Mouse (Mus musculus): ENCODE measurements around the gene Hexb. TPM values are rescaled to one million over a fixed set of nuclear protein-coding genes. Genes with fewer than 3 reads are reported as not detected.
A peak's percentile ranks its signal among the peaks of the same experiment; 100 is the strongest.

The Hexb gene
- total and polyA plus RNA-seq, 3 experiments, result 7.6 to 141 (median 33.0) TPM

DNA sequence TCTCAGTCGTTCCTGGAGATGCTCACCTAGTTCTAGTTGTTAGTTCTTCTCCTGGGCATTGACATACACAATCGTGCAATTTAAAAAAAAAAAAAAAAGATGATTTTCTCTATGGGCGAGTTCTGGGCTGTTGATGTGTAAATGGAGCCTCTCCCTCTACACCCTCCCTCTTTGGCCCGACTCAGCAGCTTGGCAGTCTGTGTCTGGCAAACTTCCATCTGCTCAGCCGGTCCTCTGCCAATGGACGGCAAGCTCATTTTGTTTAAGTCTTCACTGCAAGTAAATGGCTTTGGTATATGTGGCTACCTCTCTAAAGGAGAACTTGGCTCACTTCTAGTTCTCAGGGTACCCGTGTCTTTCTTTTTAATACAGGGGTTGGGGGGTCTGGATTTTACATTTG lies 4.7 kb downstream of the Hexb start:
- ATAC-seq (ENCODE audit: extremely low read depth, insufficient number of reproducible peaks, low FRiP score, poor library complexity, severe bottlenecking) (no peak), DNase-seq (ENCODE audit: low spot score) (no peak)
- no peaks in the 10 kb centered on the region for H3K9me3 ChIP-seq (replicated peaks)
- no peak overlapping the region for H3K4me3 ChIP-seq (ENCODE audit: low read depth, low read length)
- H3K27me3 ChIP-seq (ENCODE audit: insufficient read depth, low read length), result no peaks in the 10 kb centered on the region
- no peak for TF ChIP-seq POLR2AphosphoS5 (IDR thresholded peaks at IDR 0.05; ENCODE audit: insufficient replicate concordance, low read depth, low read length)
- TF ChIP-seq GATA1 (IDR thresholded peaks at IDR 0.05; ENCODE audit: borderline replicate concordance, low read length), result no peak
- no peak for TF ChIP-seq GATA2 (IDR thresholded peaks at IDR 0.05; ENCODE audit: borderline replicate concordance, low read depth, low read length)
- no peak for TF ChIP-seq CTCF (IDR thresholded peaks at IDR 0.05; ENCODE audit: low read depth, low read length)
- TF ChIP-seq TAL1 (conservative IDR thresholded peaks at IDR 0.05; ENCODE audit: low read depth, low read length), result no peak
- H3K4me1 ChIP-seq (ENCODE audit: insufficient read depth, low read depth, low read length), result peaks cover 22% of the 10 kb centered on the region
- H3K36me3 ChIP-seq (replicated peaks), result peaks cover 56% of the 10 kb centered on the region

DNA sequence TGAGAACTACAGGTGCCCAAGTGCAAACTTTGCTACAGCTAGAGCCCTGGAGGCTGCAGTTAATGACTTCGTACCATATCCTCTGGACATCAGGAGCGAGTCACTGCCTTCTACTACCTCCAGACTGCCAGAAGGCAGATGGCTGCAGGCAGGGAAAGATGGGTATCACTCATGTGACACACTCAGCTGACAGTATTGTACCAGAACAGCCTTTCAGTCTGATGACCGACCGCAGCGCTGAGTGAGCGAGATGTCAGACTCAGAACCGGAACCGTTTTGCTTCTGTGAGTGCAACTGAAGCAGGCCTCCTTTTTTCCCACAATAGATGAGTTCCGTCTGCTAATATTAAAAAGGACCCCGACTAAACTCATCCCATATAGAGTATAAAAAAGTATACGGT lies 5.5 kb downstream of the Hexb start:
- TF ChIP-seq TAL1 (conservative IDR thresholded peaks at IDR 0.05; ENCODE audit: low read depth, low read length) (no peak), GATA1 (IDR thresholded peaks at IDR 0.05; ENCODE audit: borderline replicate concordance, low read length) (no peak)
- Histone ChIP-seq H3K4me1 (ENCODE audit: insufficient read depth, low read depth, low read length) (peaks cover 17% of the 10 kb centered on the region), H3K27me3 (ENCODE audit: insufficient read depth, low read length) (no peaks in the 10 kb centered on the region), H3K4me3 (ENCODE audit: low read depth, low read length) (no peak overlapping the region), H3K36me3 (replicated peaks) (peaks cover 61% of the 10 kb centered on the region), H3K9me3 (replicated peaks) (no peaks in the 10 kb centered on the region)
- no peak for DNase-seq (ENCODE audit: low spot score)
- no peak for ATAC-seq (ENCODE audit: extremely low read depth, insufficient number of reproducible peaks, low FRiP score, poor library complexity, severe bottlenecking)

- Histone ChIP-seq H3K4me1 (ENCODE audit: insufficient read depth, low read depth, low read length) (peaks cover 7% of the 10 kb centered on the region), H3K27me3 (ENCODE audit: insufficient read depth, low read length) (no peaks in the 10 kb centered on the region), H3K4me3 (ENCODE audit: low read depth, low read length) (no peak overlapping the region), H3K9me3 (replicated peaks) (no peaks in the 10 kb centered on the region), H3K36me3 (replicated peaks) (peaks cover 74% of the 10 kb centered on the region)
- DNase-seq (ENCODE audit: low spot score) (peak; percentile 32), ATAC-seq (ENCODE audit: extremely low read depth, insufficient number of reproducible peaks, low FRiP score, poor library complexity, severe bottlenecking) (peak; percentile 23; the same call in 1 of the 2 replicates)
- no peak for TF ChIP-seq TAL1 (conservative IDR thresholded peaks at IDR 0.05; ENCODE audit: low read depth, low read length)
- no peak for TF ChIP-seq GATA2 (IDR thresholded peaks at IDR 0.05; ENCODE audit: borderline replicate concordance, low read depth, low read length)
Measured at GRCm38 (mm10) chr13:97187693-97188092, 10.5 kb downstream of the Hexb start.

DNA sequence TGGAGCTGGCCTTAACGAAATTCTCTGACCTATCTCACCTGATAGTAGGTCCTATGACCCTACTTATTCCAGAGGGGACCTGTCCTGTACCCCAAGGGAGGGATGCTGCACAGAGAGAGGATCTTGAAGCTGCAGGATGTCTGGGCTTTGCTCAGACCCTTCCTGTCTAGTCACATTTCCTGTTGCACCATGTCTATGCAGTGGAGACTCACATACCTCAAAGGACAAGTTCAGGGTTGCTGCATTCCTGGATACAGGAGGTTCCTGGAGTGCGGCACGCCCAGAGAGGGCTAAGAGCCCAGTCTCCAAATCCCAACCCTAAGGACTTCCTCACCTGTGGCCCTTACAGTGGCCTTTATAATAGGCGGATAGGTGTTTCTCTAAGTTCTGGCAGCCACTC lies 11.8 kb downstream of the Hexb start:
- Histone ChIP-seq H3K4me1 (ENCODE audit: insufficient read depth, low read depth, low read length) (peaks cover 7% of the 10 kb centered on the region), H3K9me3 (replicated peaks) (no peaks in the 10 kb centered on the region), H3K27me3 (ENCODE audit: insufficient read depth, low read length) (no peaks in the 10 kb centered on the region), H3K4me3 (ENCODE audit: low read depth, low read length) (no peak overlapping the region), H3K36me3 (replicated peaks) (peaks cover 73% of the 10 kb centered on the region)
- no peak for TF ChIP-seq GATA1 (IDR thresholded peaks at IDR 0.05; ENCODE audit: borderline replicate concordance, low read length)
- no peak for TF ChIP-seq TAL1 (conservative IDR thresholded peaks at IDR 0.05; ENCODE audit: low read depth, low read length)
- TF ChIP-seq GATA2 (IDR thresholded peaks at IDR 0.05; ENCODE audit: borderline replicate concordance, low read depth, low read length), result no peak
- no peak for TF ChIP-seq POLR2AphosphoS5 (IDR thresholded peaks at IDR 0.05; ENCODE audit: insufficient replicate concordance, low read depth, low read length)
- ATAC-seq (ENCODE audit: extremely low read depth, insufficient number of reproducible peaks, low FRiP score, poor library complexity, severe bottlenecking) (no peak), DNase-seq (ENCODE audit: low spot score) (no peak)

DNA sequence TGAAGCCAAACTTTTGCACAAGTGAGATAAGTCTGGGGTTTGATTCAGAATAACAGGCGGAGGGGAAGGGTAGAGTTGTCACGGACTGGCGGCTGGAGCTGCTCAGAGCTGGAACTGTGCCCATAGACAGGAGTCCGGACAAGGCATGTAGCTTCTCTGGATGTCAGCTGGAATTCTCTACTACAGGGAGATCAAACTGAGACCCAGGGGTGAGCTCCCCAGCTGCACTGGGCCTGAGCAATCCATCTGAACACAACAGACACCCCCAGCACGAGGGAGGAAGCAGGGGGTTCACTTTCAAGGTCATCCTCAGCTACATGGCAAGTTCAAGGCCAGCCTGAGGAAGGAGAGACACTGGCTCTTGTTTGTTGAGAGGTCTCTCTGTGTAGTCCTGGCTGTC lies 13.5 kb downstream of the Hexb start:
- TF ChIP-seq GATA2 (IDR thresholded peaks at IDR 0.05; ENCODE audit: borderline replicate concordance, low read depth, low read length) (no peak), POLR2AphosphoS5 (IDR thresholded peaks at IDR 0.05; ENCODE audit: insufficient replicate concordance, low read depth, low read length) (no peak), GATA1 (IDR thresholded peaks at IDR 0.05; ENCODE audit: borderline replicate concordance, low read length) (no peak), TAL1 (conservative IDR thresholded peaks at IDR 0.05; ENCODE audit: low read depth, low read length) (no peak), CTCF (IDR thresholded peaks at IDR 0.05; ENCODE audit: low read depth, low read length) (no peak)
- no peaks in the 10 kb centered on the region for H3K27me3 ChIP-seq (ENCODE audit: insufficient read depth, low read length)
- H3K4me3 ChIP-seq (ENCODE audit: low read depth, low read length), result no peak overlapping the region
- no peak for DNase-seq (ENCODE audit: low spot score)
- peaks cover 7% of the 10 kb centered on the region for H3K4me1 ChIP-seq (ENCODE audit: insufficient read depth, low read depth, low read length)
- ATAC-seq (ENCODE audit: extremely low read depth, insufficient number of reproducible peaks, low FRiP score, poor library complexity, severe bottlenecking), result no peak
- H3K9me3 ChIP-seq (replicated peaks), result no peaks in the 10 kb centered on the region
- H3K36me3 ChIP-seq (replicated peaks), result peaks cover 75% of the 10 kb centered on the region

DNA sequence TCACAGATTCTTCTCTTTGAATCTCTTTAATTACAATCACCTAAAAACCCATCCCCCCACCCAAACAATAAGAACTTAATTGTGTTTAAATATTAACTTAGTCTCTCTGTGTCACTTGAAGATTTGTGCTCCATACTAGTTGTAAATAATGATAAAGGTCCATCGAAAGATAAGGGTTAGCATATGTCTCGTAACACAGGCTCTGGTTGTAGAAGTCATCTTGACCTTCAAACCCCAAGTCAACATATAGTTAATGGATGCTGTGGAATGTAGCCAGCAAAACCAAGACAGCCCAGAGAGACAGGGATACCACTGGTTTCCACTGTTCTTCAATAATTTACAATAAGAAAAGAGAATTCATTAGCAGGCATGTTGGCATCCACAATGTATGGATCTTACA lies 14.0 kb downstream of the Hexb start:
- peaks cover 7% of the 10 kb centered on the region for H3K4me1 ChIP-seq (ENCODE audit: insufficient read depth, low read depth, low read length)
- H3K27me3 ChIP-seq (ENCODE audit: insufficient read depth, low read length), result no peaks in the 10 kb centered on the region
- no peaks in the 10 kb centered on the region for H3K9me3 ChIP-seq (replicated peaks)
- H3K4me3 ChIP-seq (ENCODE audit: low read depth, low read length), result no peak overlapping the region
- DNase-seq (ENCODE audit: low spot score) (no peak), ATAC-seq (ENCODE audit: extremely low read depth, insufficient number of reproducible peaks, low FRiP score, poor library complexity, severe bottlenecking) (no peak)
- H3K36me3 ChIP-seq (replicated peaks), result peaks cover 76% of the 10 kb centered on the region
- TF ChIP-seq CTCF (IDR thresholded peaks at IDR 0.05; ENCODE audit: low read depth, low read length), result no peak
- no peak for TF ChIP-seq POLR2AphosphoS5 (IDR thresholded peaks at IDR 0.05; ENCODE audit: insufficient replicate concordance, low read depth, low read length)
- TF ChIP-seq GATA1 (IDR thresholded peaks at IDR 0.05; ENCODE audit: borderline replicate concordance, low read length), result no peak
- no peak for TF ChIP-seq TAL1 (conservative IDR thresholded peaks at IDR 0.05; ENCODE audit: low read depth, low read length)
- no peak for TF ChIP-seq GATA2 (IDR thresholded peaks at IDR 0.05; ENCODE audit: borderline replicate concordance, low read depth, low read length)

DNA sequence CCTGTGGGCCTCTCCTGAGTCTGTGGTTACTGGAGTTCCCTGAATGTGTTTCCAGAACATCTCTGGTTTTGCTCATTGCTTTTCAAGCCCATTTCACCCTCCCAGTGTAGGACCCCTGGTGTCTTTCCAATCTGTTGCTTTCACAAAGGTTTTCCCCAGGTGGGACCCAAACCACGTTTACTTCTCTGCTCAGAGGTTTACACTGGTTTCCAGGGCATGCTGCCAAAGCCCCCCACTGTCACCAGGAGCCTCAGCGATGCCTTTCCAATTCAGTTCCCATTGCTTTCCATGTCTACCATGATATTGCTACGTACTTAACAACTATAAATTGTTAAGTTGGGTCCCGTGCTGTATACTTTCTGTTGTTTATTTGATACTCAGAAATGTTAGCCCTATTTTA lies 15.3 kb downstream of the Hexb start:
- H3K36me3 ChIP-seq (replicated peaks), result peaks cover 83% of the 10 kb centered on the region

More for the DNA sequence above, 15.3 kb downstream of the Hexb start:
- Histone ChIP-seq H3K4me3 (ENCODE audit: low read depth, low read length) (no peak overlapping the region), H3K27me3 (ENCODE audit: insufficient read depth, low read length) (no peaks in the 10 kb centered on the region), H3K4me1 (ENCODE audit: insufficient read depth, low read depth, low read length) (peaks cover 6% of the 10 kb centered on the region), H3K9me3 (replicated peaks) (no peaks in the 10 kb centered on the region)
- no peak for DNase-seq (ENCODE audit: low spot score)
- TF ChIP-seq TAL1 (conservative IDR thresholded peaks at IDR 0.05; ENCODE audit: low read depth, low read length) (no peak), GATA1 (IDR thresholded peaks at IDR 0.05; ENCODE audit: borderline replicate concordance, low read length) (no peak), GATA2 (IDR thresholded peaks at IDR 0.05; ENCODE audit: borderline replicate concordance, low read depth, low read length) (no peak), CTCF (IDR thresholded peaks at IDR 0.05; ENCODE audit: low read depth, low read length) (no peak), POLR2AphosphoS5 (IDR thresholded peaks at IDR 0.05; ENCODE audit: insufficient replicate concordance, low read depth, low read length) (no peak)
- no peak for ATAC-seq (ENCODE audit: extremely low read depth, insufficient number of reproducible peaks, low FRiP score, poor library complexity, severe bottlenecking)

Measured in G1E (cell line).